8 mouse cellular contexts compared by ENCODE assay signal in the genomic region with DNA sequence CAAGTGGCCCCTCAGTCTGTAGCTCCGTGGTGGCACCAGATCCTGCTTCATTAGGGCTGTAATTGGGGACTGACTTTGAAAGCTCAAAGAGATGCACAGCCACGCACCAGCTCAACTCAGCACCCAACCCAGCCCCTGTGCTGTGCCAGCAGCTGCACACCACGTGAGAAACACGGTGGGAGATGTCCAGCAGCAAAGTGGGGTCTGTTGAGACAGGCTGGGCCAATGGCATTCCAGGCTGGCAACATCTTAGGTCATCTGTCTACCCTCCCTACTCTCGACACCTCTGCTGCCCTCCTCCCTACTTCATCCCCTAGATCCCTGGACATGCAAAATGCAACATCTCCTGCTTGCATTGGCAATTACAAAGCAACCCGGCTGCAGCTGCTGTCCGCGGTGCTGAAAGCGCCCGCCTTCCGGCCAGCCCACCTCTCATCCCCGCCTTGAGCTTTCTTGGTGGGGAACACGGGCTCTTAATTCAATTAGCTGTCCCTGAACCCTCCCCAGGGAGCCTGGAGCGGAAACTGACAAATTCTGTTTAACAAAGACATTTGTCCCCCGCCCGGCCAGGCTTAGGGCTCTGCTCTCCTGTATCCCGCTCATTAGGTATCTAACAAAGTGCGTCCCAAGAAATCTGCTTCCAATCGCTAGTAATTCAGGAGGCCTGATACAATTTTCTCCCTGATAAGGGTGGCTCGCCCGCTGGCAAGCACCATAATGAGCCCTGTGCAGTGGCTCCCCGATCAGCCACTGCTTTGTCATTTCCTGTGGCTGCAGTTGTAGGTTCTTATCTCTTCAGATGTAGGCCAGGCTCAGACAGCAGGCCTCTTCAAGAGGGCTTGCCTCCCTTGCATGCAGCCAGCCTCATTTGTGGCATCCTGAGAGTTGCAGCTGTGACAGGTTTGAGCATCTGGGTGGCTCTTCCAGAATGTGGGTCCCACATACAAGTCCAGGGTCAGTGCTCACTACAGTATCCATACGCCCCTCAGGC. TPM values are rescaled to one million over a fixed set of nuclear protein-coding genes. Genes with fewer than 3 reads are reported as not detected.
DNase-seq lines count a peak whose midpoint lies in the region; ATAC-seq and TF ChIP-seq lines count a peak whose summit lies in the region.

No protein-coding gene starts in this region.

- DNase-seq in left cerebral cortex, postnatal 4 days: peak; percentile 65
- no peak for DNase-seq in left cerebral cortex, adult 2 months (ENCODE audit: extremely low spot score in 1 of 2, low spot score in 2 of 2)
- DNase-seq in R1 (ENCODE audit: low read depth, low spot score): peak; percentile 81
- DNase-seq in kidney, postnatal 36 days: peak; percentile 29 to 81
- DNase-seq in neural tube, embryonic 10.5 days (ENCODE audit: extremely low spot score, low spot score): peak; percentile 88
- no peak for DNase-seq in left cerebral cortex, adult 11 months (ENCODE audit: low spot score)
- DNase-seq in right cerebral cortex, postnatal 36 days (ENCODE audit: low spot score in 2 of 2): no peak

- 6% methylated on average over 23 of the region's 23 CpGs for WGBS in forebrain, embryonic 12.5 days

- H3K9me3 ChIP-seq in forebrain, embryonic 12.5 days: no peaks in the 10 kb centered on the region

- H3K27me3 ChIP-seq in forebrain, embryonic 12.5 days: peaks cover 19% of the 10 kb centered on the region; the same call in 1 of the 2 replicates

- H3K27ac ChIP-seq in left cerebral cortex, adult 2 months: no peak overlapping the region
- H3K27ac ChIP-seq in forebrain, embryonic 12.5 days: peak overlapping the region; percentile 89

- no peak overlapping the region for H3K4me3 ChIP-seq in left cerebral cortex, adult 2 months
- no peak overlapping the region for H3K4me3 ChIP-seq in forebrain, embryonic 12.5 days (replicated peaks)

- peak overlapping the region; percentile 22; the same call in 1 of the 2 replicates for H3K4me2 ChIP-seq in forebrain, embryonic 12.5 days

- no peak overlapping the region for H3K9ac ChIP-seq in forebrain, embryonic 12.5 days

- ATAC-seq in forebrain, embryonic 12.5 days (ENCODE audit: low FRiP score): peak; percentile 78

- peaks cover 62% of the 10 kb centered on the region for H3K4me1 ChIP-seq in forebrain, embryonic 12.5 days

- H3K36me3 ChIP-seq in forebrain, embryonic 12.5 days (replicated peaks): no peaks in the 10 kb centered on the region

- no peak for TF ChIP-seq CTCF in left cerebral cortex, adult 2 months (IDR thresholded peaks at IDR 0.05)

- intact Hi-C loops in left cerebral cortex, postnatal 4 days (cut with DNase I): no loop called here
- intact Hi-C loops in left cerebral cortex, adult 2 months (cut with DNase I): no loop called here

RNA-seq across cellular contexts. Expression of a gene that starts 2.6 kb away (rescaled TPM):
- 10 to 100 TPM; 10.1 to 12.5 TPM for total RNA-seq in left cerebral cortex, postnatal 4 days (2021)
- 1 to 10 TPM; 8.0 to 8.5 TPM for total RNA-seq in left cerebral cortex, adult 2 months (2021)
- polyA plus RNA-seq in forebrain, embryonic 12.5 days (2016; fragmentation: Nextera tagmentation; extraction: Ambion mirVana): 10.7 and 11.6 TPM in 2 replicates

RNA-seq across cellular contexts. Expression of a gene that starts 54.8 kb away (rescaled TPM):
- total RNA-seq in left cerebral cortex, postnatal 4 days (2021): 1 to 10 TPM; 1.7 to 2.0 TPM
- 1 to 10 TPM; 3.8 to 4.7 TPM for total RNA-seq in left cerebral cortex, adult 2 months (2021)
- 0.19 and 0.45 TPM in 2 replicates for polyA plus RNA-seq in forebrain, embryonic 12.5 days (2016; fragmentation: Nextera tagmentation; extraction: Ambion mirVana)

RNA-seq across cellular contexts. Expression of a gene that starts 57.7 kb away (rescaled TPM):
- total RNA-seq in left cerebral cortex, postnatal 4 days (2021): under 1 TPM; 0.62 to 0.66 TPM
- total RNA-seq in left cerebral cortex, adult 2 months (2021): 1 to 10 TPM in 1 of 2 experiments, under 1 TPM in 1; 0.86 to 1.3 TPM
- 1.5 and 2.4 TPM in 2 replicates for polyA plus RNA-seq in forebrain, embryonic 12.5 days (2016; fragmentation: Nextera tagmentation; extraction: Ambion mirVana)

Comparison
In these comparisons a context has a peak if more than half of its experiments do, and no peak if none do; other contexts are left out.
1. DNase-seq: peak in left cerebral cortex, postnatal 4 days (single experiment), R1 (single experiment), kidney, postnatal 36 days (2 of 2) and neural tube, embryonic 10.5 days (single experiment); none in left cerebral cortex, adult 2 months (0 of 2), left cerebral cortex, adult 11 months (single experiment) and right cerebral cortex, postnatal 36 days (0 of 2).